In genomic region chr5:73970024-73970628, GRCm38 (mm10) we compare ENCODE assay signal across 10 mouse cellular contexts.
DNase-seq lines count a peak whose midpoint lies in the region; ATAC-seq and TF ChIP-seq lines count a peak whose summit lies in the region.
"Had no signal": no experiment of that assay in that cellular context is flagged by ENCODE, and none has a peak within 500 bp of the region (broad histone marks: within the 10 kb centered on the region; RNA-seq: fewer than 3 reads in every experiment).

No protein-coding gene starts in this region.

- H3K36me3 ChIP-seq in heart, embryonic 15.5 days, result no peaks in the 10 kb centered on the region
- H3K36me3 ChIP-seq: embryonic facial prominence, embryonic 15.5 days; liver, embryonic 13.5 days had no signal

- H3K4me2 ChIP-seq in heart, embryonic 15.5 days, result peak overlapping the region; percentile 5
- H3K4me2 ChIP-seq: embryonic facial prominence, embryonic 15.5 days; liver, embryonic 13.5 days had no signal

- peaks cover 13% of the 10 kb centered on the region for H3K4me1 ChIP-seq in heart, embryonic 15.5 days (replicated peaks)
- H3K4me1 ChIP-seq: liver, embryonic 13.5 days had no signal

- no peaks in the 10 kb centered on the region for H3K27me3 ChIP-seq in heart, embryonic 15.5 days
- H3K27me3 ChIP-seq: embryonic facial prominence, embryonic 15.5 days; liver, embryonic 13.5 days had no signal

- TF ChIP-seq CTCF in left cerebral cortex, adult 2 months (IDR thresholded peaks at IDR 0.05), result no peak

- H3K9ac ChIP-seq in heart, embryonic 15.5 days, result no peak overlapping the region
- H3K9ac ChIP-seq: embryonic facial prominence, embryonic 15.5 days; liver, embryonic 13.5 days had no signal

- H3K9me3 ChIP-seq in heart, embryonic 15.5 days (replicated peaks), result no peaks in the 10 kb centered on the region
- H3K9me3 ChIP-seq: embryonic facial prominence, embryonic 15.5 days; liver, embryonic 13.5 days had no signal

- 28% methylated on average over 7 of the region's 7 CpGs for WGBS in heart, embryonic 15.5 days

- H3K4me3 ChIP-seq in left cerebral cortex, adult 2 months, result no peak overlapping the region
- no peak overlapping the region for H3K4me3 ChIP-seq in heart, embryonic 15.5 days
- H3K4me3 ChIP-seq: embryonic facial prominence, embryonic 15.5 days; liver, embryonic 13.5 days had no signal

- intact Hi-C loops in left cerebral cortex, adult 2 months (cut with DNase I), result no loop called here

- peak; percentile 19 to 43 for DNase-seq in left cerebral cortex, adult 2 months (ENCODE audit: extremely low spot score in 1 of 2, low spot score in 2 of 2)
- DNase-seq in left cerebral cortex, adult 11 months (ENCODE audit: low spot score), result no peak
- DNase-seq in kidney, adult 9 months, result peak; percentile 61
- peak; percentile 18 for DNase-seq in lung, postnatal 25 days (ENCODE audit: low spot score)
- DNase-seq in adrenal gland, adult 8-10 months, result no peak
- DNase-seq in thymus, postnatal 0 days (ENCODE audit: low spot score), result no peak
- DNase-seq in thymus, postnatal 10 days (ENCODE audit: low spot score in 2 of 2), result no peak
- DNase-seq: liver, embryonic 13.5 days had no signal

- no peak overlapping the region for H3K27ac ChIP-seq in left cerebral cortex, adult 2 months
- peak overlapping the region; percentile 6; the same call in 1 of the 2 replicates for H3K27ac ChIP-seq in heart, embryonic 15.5 days
- H3K27ac ChIP-seq: embryonic facial prominence, embryonic 15.5 days; liver, embryonic 13.5 days had no signal

- ATAC-seq in heart, embryonic 15.5 days (replicated peaks; ENCODE audit: insufficient number of reproducible peaks, insufficient read depth, low FRiP score, low read depth), result no peak

Comparison
In these comparisons a context has a peak if more than half of its experiments do, and no peak if none do; other contexts are left out.
1. DNase-seq: peak in left cerebral cortex, adult 2 months (2 of 2), kidney, adult 9 months (single experiment) and lung, postnatal 25 days (single experiment); none in left cerebral cortex, adult 11 months (single experiment), adrenal gland, adult 8-10 months (single experiment), thymus, postnatal 0 days (single experiment) and thymus, postnatal 10 days (0 of 2).